Mouse (Mus musculus) heart, postnatal 0 days (tissue): ENCODE measurements around the gene Mc1r. TPM values are rescaled to one million over a fixed set of nuclear protein-coding genes. Genes with fewer than 3 reads are reported as not detected.
"Not testable (repeated sequence)": the region's sequence is repeated elsewhere in the genome, so short reads cannot be mapped to it uniquely, and the experiment has no call there.

Experiments
- ATAC-seq: fragments of 200-750 bp; cut with Nextera tagmentation; 2 replicates; pipeline ENCODE4 v1.8.0; 2017; ENCODE audit warnings: low read depth, moderate number of reproducible peaks, moderate library complexity; ENCODE audit not compliant: insufficient read depth
- DNase-seq: peaks from one replicate; pipeline ENCODE4 v3.0.0-alpha.2; 2016; ENCODE audit warnings: low spot score
- H3K27ac ChIP-seq: fragments of 300-500 bp; sonication (generic); 2 replicates; pipeline ENCODE4 v1.5.1; 2014; ENCODE audit warnings: low read depth, mild to moderate bottlenecking
- H3K27me3 ChIP-seq: fragments of 300-500 bp; sonication (generic); 2 replicates; pipeline ENCODE4 v1.6.1; 2014; ENCODE audit warnings: low read length, mixed read lengths; ENCODE audit not compliant: control insufficient read depth, insufficient read depth
- H3K36me3 ChIP-seq: fragments of 300-500 bp; sonication (generic); replicated peaks from 2 replicates; pipeline ENCODE4 v1.6.1; 2014; ENCODE audit warnings: low read length, mixed read lengths; ENCODE audit not compliant: control insufficient read depth, insufficient read depth
- H3K4me1 ChIP-seq: fragments of 300-500 bp; sonication (generic); 2 replicates; pipeline ENCODE4 v1.6.1; 2014; ENCODE audit warnings: antibody characterized with exemption; ENCODE audit not compliant: control insufficient read depth, insufficient read depth
- H3K4me2 ChIP-seq: fragments of 300-500 bp; sonication (generic); 2 replicates; pipeline ENCODE4 v1.6.1; 2014; ENCODE audit warnings: low read depth, mild to moderate bottlenecking, low read length, moderate library complexity
- H3K4me3 ChIP-seq: fragments of 300-500 bp; sonication (generic); 2 replicates; pipeline ENCODE4 v1.5.1; 2014; ENCODE audit warnings: low read depth, low read length
- H3K9ac ChIP-seq: fragments of 300-500 bp; sonication (generic); replicated peaks from 2 replicates; pipeline ENCODE4 v1.6.1; 2014; ENCODE audit warnings: low read depth, low read length, mixed read lengths
- H3K9me3 ChIP-seq: fragments of 300-500 bp; sonication (generic); replicated peaks from 2 replicates; pipeline ENCODE4 v1.6.1; 2016; ENCODE audit warnings: low read length; ENCODE audit not compliant: control insufficient read depth
- CTCF ChIP-seq: IDR thresholded peaks from 2 replicates; pipeline ENCODE4 v1.5.1; 2016; ENCODE audit warnings: antibody characterized with exemption, control low read depth, low read depth
- EP300 ChIP-seq: IDR thresholded peaks from 2 replicates; pipeline ENCODE4 v1.6.1; 2016; ENCODE audit warnings: antibody characterized with exemption, low read depth
- WGBS: fragments of 180-500 bp; shearing (Covaris S2); extraction: QIAGEN DNeasy Blood & Tissue Kit; methylation state at CpG from one replicate; pipeline ENCODE4 v1.1.7; 2014; 5-methylcytosine and 5-hydroxymethylcytosine counted together
- polyA plus RNA-seq: library from polyadenylated mRNA; unstranded; fragments of >200 nt; fragmentation: Nextera tagmentation; extraction: Ambion mirVana; gene quantifications from 2 replicates; pipeline ENCODE4 v1.2.1, GENCODE M21; 2015
- total RNA-seq: library from RNA; depleted of rRNA; stranded (reverse); fragments of >200 nt; gene quantifications from 2 replicates; pipeline ENCODE4 v1.2.3, GENCODE M21; 2014; ENCODE audit warnings: low replicate concordance

The Mc1r gene
- total and polyA plus RNA-seq, 2 experiments from 2014 or later: not detected

GRCm38 (mm10) chr8:123412560-123413170, 5.8 kb downstream of the Mc1r start:
- Histone ChIP-seq H3K27me3 (peaks cover 47% of the 10 kb centered on the region), H3K4me3 (no peak overlapping the region)
- WGBS: 10% methylated on average over 12 of the region's 12 CpGs

GRCm38 (mm10) chr8:123414255-123414654, 7.3 kb downstream of the Mc1r start:
- H3K4me2 ChIP-seq: no peak overlapping the region
- H3K4me3 ChIP-seq: no peak overlapping the region
- no peaks in the 10 kb centered on the region for H3K9me3 ChIP-seq
- peaks cover 47% of the 10 kb centered on the region for H3K27me3 ChIP-seq
- H3K36me3 ChIP-seq: no peaks in the 10 kb centered on the region
- DNase-seq: no peak
- TF ChIP-seq CTCF: no peak
- TF ChIP-seq EP300: no peak
- H3K9ac ChIP-seq: no peak overlapping the region
- H3K4me1 ChIP-seq: peaks cover 13% of the 10 kb centered on the region
- no peak overlapping the region for H3K27ac ChIP-seq
- ATAC-seq: no peak
- WGBS: 9% methylated on average over 9 of the region's 9 CpGs

More at GRCm38 (mm10) chr8:123412560-123413170, 5.8 kb downstream of the Mc1r start:
- Histone ChIP-seq H3K9ac (no peak overlapping the region), H3K4me2 (no peak overlapping the region), H3K27ac (no peak overlapping the region), H3K9me3 (no peaks in the 10 kb centered on the region), H3K4me1 (peaks cover 20% of the 10 kb centered on the region), H3K36me3 (no peaks in the 10 kb centered on the region)
- DNase-seq: no peak
- no peak for TF ChIP-seq CTCF
- TF ChIP-seq EP300: no peak
- no peak for ATAC-seq

GRCm38 (mm10) chr8:123414997-123415696, 8.2 kb downstream of the Mc1r start:
- H3K4me3 ChIP-seq, H3K4me2 ChIP-seq, H3K4me1 ChIP-seq, ATAC-seq, H3K9me3 ChIP-seq, H3K27ac ChIP-seq, H3K36me3 ChIP-seq, DNase-seq, H3K9ac ChIP-seq: not testable (repeated sequence)
- 80% methylated on average over 5 of the region's 5 CpGs for WGBS
- peaks cover 44% of the 10 kb centered on the region for H3K27me3 ChIP-seq

- no peak overlapping the region for H3K4me2 ChIP-seq
- H3K27ac ChIP-seq: no peak overlapping the region
- 0 out of 2 replicates have a peak, but pooled peaks cover 5% of the 10 kb centered on the region for H3K4me1 ChIP-seq
- H3K4me3 ChIP-seq: no peak overlapping the region
- no peak for ATAC-seq
- no peaks in the 10 kb centered on the region for H3K36me3 ChIP-seq
- no peak overlapping the region for H3K9ac ChIP-seq
- no peak for TF ChIP-seq CTCF
- WGBS: 51% methylated on average over 8 of the region's 8 CpGs
- DNase-seq: no peak
- H3K9me3 ChIP-seq: no peaks in the 10 kb centered on the region
- H3K27me3 ChIP-seq: peaks cover 35% of the 10 kb centered on the region
These were observed 9.3 kb downstream of the Mc1r start for GRCm38 (mm10) chr8:123415967-123416943.

- TF ChIP-seq CTCF: no peak
- no peak for TF ChIP-seq EP300
- Histone ChIP-seq H3K36me3 (no peaks in the 10 kb centered on the region), H3K9me3 (no peaks in the 10 kb centered on the region), H3K4me2 (no peak overlapping the region), H3K4me3 (no peak overlapping the region), H3K27ac (no peak overlapping the region), H3K9ac (no peak overlapping the region), H3K27me3 (peaks cover 31% of the 10 kb centered on the region), H3K4me1 (no peaks in the 10 kb centered on the region)
- no peak for ATAC-seq
- 66% methylated on average over 8 of the region's 8 CpGs for WGBS
- DNase-seq: no peak
These were observed 10.1 kb downstream of the Mc1r start for GRCm38 (mm10) chr8:123416944-123417555.
